Mouse (Mus musculus) 416B (cell line): ENCODE results near the gene Sptbn4.

Experiments used
- DNase-seq: peaks from one replicate; pipeline ENCODE4 v3.0.0; 2011; ENCODE audit warnings: low read depth

The Sptbn4 gene

GRCm38 (mm10) chr7:27326101-27326880 is 121.2 kb downstream of the Sptbn4 start:
- DNase-seq: no peak

- no peak for DNase-seq
These were observed 121.8 kb downstream of the Sptbn4 start for GRCm38 (mm10) chr7:27325697-27326096.

GRCm38 (mm10) chr7:27324928-27325327 is 122.6 kb downstream of the Sptbn4 start:
- DNase-seq: no peak

- DNase-seq: no peak
These were observed 123.3 kb downstream of the Sptbn4 start for GRCm38 (mm10) chr7:27324161-27324560.

- DNase-seq: no peak
These were observed 124.5 kb downstream of the Sptbn4 start for GRCm38 (mm10) chr7:27323001-27323400.

- DNase-seq: no peak
These were observed 125.2 kb downstream of the Sptbn4 start for GRCm38 (mm10) chr7:27322291-27322690.

GRCm38 (mm10) chr7:27319411-27319810 is 128.1 kb downstream of the Sptbn4 start:
- DNase-seq: no peak

- no peak for DNase-seq
These were observed 131.5 kb downstream of the Sptbn4 start for GRCm38 (mm10) chr7:27315958-27316357.

GRCm38 (mm10) chr7:27314393-27314792 is 133.1 kb downstream of the Sptbn4 start:
- no peak for DNase-seq

- DNase-seq: no peak
These were observed 135.7 kb downstream of the Sptbn4 start for GRCm38 (mm10) chr7:27311651-27312284.

- no peak for DNase-seq
These were observed 136.4 kb downstream of the Sptbn4 start for GRCm38 (mm10) chr7:27310996-27311535.

- no peak for DNase-seq
These were observed 137.2 kb downstream of the Sptbn4 start for GRCm38 (mm10) chr7:27310306-27310705.

GRCm38 (mm10) chr7:27309832-27310231 is 137.7 kb downstream of the Sptbn4 start:
- no peak for DNase-seq

- no peak for DNase-seq
These were observed 138.5 kb downstream of the Sptbn4 start for GRCm38 (mm10) chr7:27308821-27309549.

- DNase-seq: peak; percentile 34
These were observed 139.9 kb downstream of the Sptbn4 start for GRCm38 (mm10) chr7:27307551-27307950.
